Mouse (Mus musculus) forebrain, embryonic 15.5 days (tissue): Measurements from ENCODE around the gene Sema6d. TPM values are rescaled to one million over a fixed set of nuclear protein-coding genes. Genes with fewer than 3 reads are reported as not detected.
A peak's percentile ranks its signal among the peaks of the same experiment; 100 is the strongest.

ENCODE experiments used
- ATAC-seq: fragments of 200-750 bp; cut with Nextera tagmentation; replicated peaks from 2 replicates; pipeline ENCODE4 v1.8.0; 2017; ENCODE audit warnings: mild to moderate bottlenecking, moderate TSS enrichment, moderate library complexity
- H3K27ac ChIP-seq: fragments of 300-500 bp; sonication (generic); replicated peaks from 2 replicates; pipeline ENCODE4 v1.5.1; 2015; ENCODE audit warnings: mild to moderate bottlenecking, inconsistent platforms
- H3K27me3 ChIP-seq: fragments of 300-500 bp; sonication (generic); 2 replicates; pipeline ENCODE4 v1.6.1; 2015; ENCODE audit warnings: inconsistent platforms
- H3K36me3 ChIP-seq: fragments of 300-500 bp; sonication (generic); 2 replicates; pipeline ENCODE4 v1.6.1; 2015; ENCODE audit warnings: mild to moderate bottlenecking, inconsistent platforms
- H3K4me1 ChIP-seq: fragments of 300-500 bp; sonication (generic); 2 replicates; pipeline ENCODE4 v1.6.1; 2015; ENCODE audit warnings: inconsistent platforms
- H3K4me2 ChIP-seq: fragments of 300-500 bp; sonication (generic); replicated peaks from 2 replicates; pipeline ENCODE4 v1.6.1; 2015; ENCODE audit warnings: mild to moderate bottlenecking, inconsistent platforms
- H3K4me3 ChIP-seq: fragments of 300-500 bp; sonication (generic); 2 replicates; pipeline ENCODE4 v1.5.1; 2015; ENCODE audit warnings: mild to moderate bottlenecking, inconsistent platforms
- H3K9ac ChIP-seq: fragments of 300-500 bp; sonication (generic); replicated peaks from 2 replicates; pipeline ENCODE4 v1.6.1; 2015; ENCODE audit warnings: mild to moderate bottlenecking, inconsistent platforms
- H3K9me3 ChIP-seq: fragments of 300-500 bp; sonication (generic); 2 replicates; pipeline ENCODE4 v1.6.1; 2016; ENCODE audit warnings: inconsistent platforms
- WGBS: fragments of 180-500 bp; shearing (Covaris S2); methylation state at CpG from one replicate; pipeline ENCODE4 v1.1.7; 2015; ENCODE audit warnings: mixed read lengths; 5-methylcytosine and 5-hydroxymethylcytosine counted together
- polyA plus RNA-seq: library from polyadenylated mRNA; unstranded; fragments of >200 nt; fragmentation: Nextera tagmentation; extraction: Ambion mirVana; gene quantifications from 2 replicates; pipeline ENCODE4 v1.2.1, GENCODE M21; 2015

Gene Sema6d
- polyA plus RNA-seq, 1 experiment from 2014 or later: 28.7 TPM

DNA sequence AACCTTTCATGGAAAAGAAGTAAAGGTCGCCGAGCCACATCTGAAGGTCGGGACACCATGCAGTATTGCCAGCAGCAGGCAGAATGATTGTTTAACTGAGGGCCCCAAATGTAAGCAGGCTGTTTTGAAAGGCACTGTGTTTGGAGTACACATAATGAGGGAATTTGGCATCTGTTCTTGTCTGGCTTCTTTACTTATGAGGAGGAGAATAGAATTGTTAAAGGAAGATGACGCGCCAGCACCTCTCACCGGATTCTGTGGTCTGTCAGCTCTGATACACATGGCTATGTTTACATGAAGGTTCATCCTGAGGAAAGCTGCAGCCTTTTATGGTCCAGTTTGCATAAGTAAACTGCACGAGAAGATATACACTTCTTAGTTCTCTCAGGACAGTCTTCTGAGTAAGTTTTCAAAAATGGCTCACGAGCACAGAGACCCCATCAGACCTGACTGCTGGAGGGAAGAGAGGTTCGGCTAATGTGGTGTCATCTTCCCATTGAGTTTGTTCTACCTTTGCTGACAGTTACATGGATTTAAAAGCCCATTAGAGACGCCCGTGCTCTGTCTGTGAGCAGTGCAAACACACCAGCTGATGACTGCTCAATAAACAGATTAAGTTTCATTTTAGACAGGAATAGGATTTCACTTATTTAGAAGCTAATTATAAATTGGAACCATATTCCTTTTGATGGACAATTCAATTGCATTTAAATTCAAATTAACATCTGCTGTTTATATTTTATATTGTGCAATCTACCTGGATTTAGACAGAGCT lies 28.9 kb downstream of the Sema6d start:
- Histone ChIP-seq H3K4me3 (no peak overlapping the region), H3K36me3 (no peaks in the 10 kb centered on the region), H3K27ac (peak overlapping the region; percentile 57), H3K4me2 (no peak overlapping the region), H3K9ac (no peak overlapping the region), H3K4me1 (peaks cover 13% of the 10 kb centered on the region), H3K9me3 (no peaks in the 10 kb centered on the region), H3K27me3 (no peaks in the 10 kb centered on the region)
- peak; percentile 55; the same call in 1 of the 2 replicates for ATAC-seq
- 37% methylated on average over 11 of the region's 11 CpGs for WGBS

DNA sequence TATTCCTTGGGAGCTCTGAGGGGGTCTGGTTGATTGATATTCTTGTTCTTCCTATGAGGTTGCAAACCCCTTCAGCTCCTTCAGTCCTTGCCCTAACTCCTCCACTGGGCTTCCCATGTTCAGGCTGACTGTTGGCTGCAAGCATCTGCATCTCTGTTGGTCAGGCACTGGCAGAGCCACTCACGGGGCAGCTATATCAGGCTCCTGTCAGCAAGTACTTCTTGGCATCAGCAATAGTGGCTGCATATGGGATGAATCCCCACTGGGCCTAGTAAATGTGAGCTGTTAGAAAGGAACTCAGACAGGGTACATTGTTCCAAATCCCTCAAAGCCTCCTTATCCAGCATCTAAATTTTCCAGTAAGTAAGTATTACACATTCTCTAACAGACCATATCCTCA lies 30.6 kb downstream of the Sema6d start:
- H3K9me3 ChIP-seq: no peaks in the 10 kb centered on the region
- no peak overlapping the region for H3K4me2 ChIP-seq
- peaks cover 13% of the 10 kb centered on the region for H3K4me1 ChIP-seq
- no peaks in the 10 kb centered on the region for H3K27me3 ChIP-seq
- no peak for ATAC-seq
- H3K27ac ChIP-seq: no peak overlapping the region
- 80% methylated on average over 1 of the region's 1 CpGs for WGBS
- no peak overlapping the region for H3K9ac ChIP-seq
- H3K4me3 ChIP-seq: no peak overlapping the region
- no peaks in the 10 kb centered on the region for H3K36me3 ChIP-seq

DNA sequence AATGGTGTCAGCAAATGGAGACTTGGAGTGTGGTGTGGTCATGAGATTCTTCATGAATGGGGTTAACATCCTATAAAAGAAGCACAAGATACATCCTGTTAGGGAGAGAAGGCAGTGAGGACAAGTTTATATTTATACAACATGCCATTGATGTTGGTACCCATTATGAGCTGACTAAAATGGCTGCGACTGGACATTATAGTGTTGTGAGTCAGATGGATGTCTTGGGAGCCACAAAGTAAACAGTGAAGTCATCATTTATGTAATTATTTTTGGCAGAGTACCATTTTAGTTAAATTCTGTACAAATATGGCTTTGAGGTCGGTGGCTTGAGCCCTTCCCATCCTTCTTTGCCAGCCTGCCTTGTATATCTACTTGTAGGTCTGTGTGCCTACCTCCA lies 31.8 kb downstream of the Sema6d start:
- Histone ChIP-seq H3K27ac (no peak overlapping the region), H3K27me3 (no peaks in the 10 kb centered on the region), H3K4me1 (peaks cover 13% of the 10 kb centered on the region), H3K4me3 (no peak overlapping the region), H3K9me3 (no peaks in the 10 kb centered on the region), H3K4me2 (no peak overlapping the region), H3K9ac (no peak overlapping the region), H3K36me3 (no peaks in the 10 kb centered on the region)
- WGBS: 91% methylated on average over 2 of the region's 2 CpGs
- ATAC-seq: no peak

DNA sequence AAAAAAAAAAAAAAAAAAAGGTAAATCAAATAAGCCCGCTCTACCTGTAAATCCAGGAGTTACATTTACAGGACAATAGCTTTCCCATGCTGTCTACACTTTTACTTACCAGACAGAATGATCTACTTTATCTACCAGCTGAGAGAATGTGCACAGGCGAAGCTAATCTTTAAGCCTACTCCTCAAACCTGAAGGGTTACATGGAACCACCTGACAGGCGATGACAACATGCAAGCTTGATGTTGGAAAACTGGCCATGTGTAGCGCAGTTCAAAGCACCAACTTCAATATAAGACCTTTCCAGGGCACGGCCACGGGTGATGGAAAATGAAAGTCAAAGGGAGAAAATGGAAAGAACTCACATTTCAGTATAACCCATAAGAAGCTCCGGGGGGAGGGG lies 35.7 kb downstream of the Sema6d start:
- H3K27me3 ChIP-seq: no peaks in the 10 kb centered on the region
- H3K27ac ChIP-seq: no peak overlapping the region
- H3K4me3 ChIP-seq: no peak overlapping the region
- no peaks in the 10 kb centered on the region for H3K4me1 ChIP-seq
- WGBS: 89% methylated on average over 7 of the region's 7 CpGs
- no peaks in the 10 kb centered on the region for H3K36me3 ChIP-seq
- no peak overlapping the region for H3K9ac ChIP-seq
- no peak overlapping the region for H3K4me2 ChIP-seq
- ATAC-seq: no peak
- no peaks in the 10 kb centered on the region for H3K9me3 ChIP-seq

DNA sequence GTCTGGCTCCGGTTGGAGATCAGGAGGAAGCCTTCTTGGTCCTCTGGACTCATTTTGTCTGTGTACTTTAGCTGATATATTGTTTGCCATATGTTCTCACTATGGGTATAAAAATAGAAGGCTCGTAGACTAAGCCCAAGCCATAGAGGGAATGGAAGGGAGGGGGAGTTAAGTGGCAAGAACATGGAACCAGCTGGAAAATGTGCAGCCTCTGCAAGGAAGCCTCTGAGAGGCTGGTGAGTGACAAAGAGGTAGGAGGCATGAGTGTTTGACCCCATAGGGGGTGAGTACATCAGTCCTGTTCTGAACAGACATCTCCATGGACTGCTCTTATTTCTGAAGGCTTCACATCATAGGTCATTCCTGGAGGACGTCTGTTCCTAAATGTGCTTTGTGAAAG lies 37.1 kb downstream of the Sema6d start:
- Histone ChIP-seq H3K36me3 (no peaks in the 10 kb centered on the region), H3K9ac (no peak overlapping the region), H3K9me3 (no peaks in the 10 kb centered on the region), H3K27me3 (no peaks in the 10 kb centered on the region), H3K4me1 (no peaks in the 10 kb centered on the region), H3K4me3 (no peak overlapping the region), H3K27ac (no peak overlapping the region), H3K4me2 (no peak overlapping the region)
- WGBS: 68% methylated on average over 3 of the region's 3 CpGs
- ATAC-seq: no peak

DNA sequence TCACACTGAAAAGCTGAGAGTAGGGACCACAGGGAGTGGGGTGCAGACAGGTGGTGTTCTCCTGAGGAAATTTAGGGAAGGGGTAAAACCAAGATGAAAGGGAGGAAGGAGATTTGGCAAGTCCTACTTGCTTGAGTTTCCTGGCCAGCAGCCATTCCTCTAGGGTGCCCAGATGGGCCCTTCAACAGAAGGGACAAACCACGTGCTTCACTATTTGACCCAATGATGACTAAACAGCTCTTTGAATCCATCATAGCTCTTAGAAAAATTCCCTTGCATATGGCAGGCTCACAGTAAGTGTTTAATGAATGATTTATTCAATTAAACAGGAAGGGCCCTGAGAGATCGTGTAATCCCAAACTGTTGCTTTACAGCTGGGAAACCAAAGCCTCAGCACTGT lies 41.1 kb downstream of the Sema6d start:
- Histone ChIP-seq H3K27ac (no peak overlapping the region), H3K4me1 (peaks cover 4% of the 10 kb centered on the region; the same call in 1 of the 2 replicates), H3K4me2 (no peak overlapping the region), H3K36me3 (no peaks in the 10 kb centered on the region), H3K9ac (no peak overlapping the region), H3K27me3 (no peaks in the 10 kb centered on the region), H3K9me3 (no peaks in the 10 kb centered on the region), H3K4me3 (no peak overlapping the region)
- 46% methylated on average over 2 of the region's 2 CpGs for WGBS
- ATAC-seq: no peak

DNA sequence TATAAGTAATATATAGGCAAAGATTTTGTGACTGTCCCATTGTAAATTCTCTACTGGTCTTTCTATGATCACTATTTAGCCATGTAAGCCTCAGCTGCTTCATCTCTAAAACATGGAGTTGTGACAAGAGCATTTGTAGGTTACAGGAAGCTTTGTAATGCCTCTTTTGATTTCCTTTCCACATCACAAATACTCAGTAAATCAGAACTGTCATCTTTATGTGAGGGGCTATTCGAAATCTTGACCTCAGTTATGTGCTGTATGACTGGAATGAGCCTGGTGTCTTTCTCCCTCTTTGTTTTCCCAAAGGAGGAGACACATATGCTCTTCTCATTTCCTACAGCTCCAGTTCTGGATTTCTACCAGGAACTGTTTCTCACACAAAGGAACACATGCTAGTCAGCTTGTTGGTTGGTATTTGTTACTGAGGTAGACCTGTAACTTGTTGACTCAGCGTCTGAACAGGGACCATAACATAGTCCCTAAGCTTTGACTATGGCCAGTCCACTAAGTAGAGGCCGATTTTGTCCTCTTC lies 51.8 kb downstream of the Sema6d start:
- ATAC-seq: no peak
- Histone ChIP-seq H3K27me3 (no peaks in the 10 kb centered on the region), H3K9ac (no peak overlapping the region), H3K36me3 (no peaks in the 10 kb centered on the region), H3K4me2 (no peak overlapping the region), H3K4me3 (no peak overlapping the region), H3K4me1 (no peaks in the 10 kb centered on the region; the same call in 1 of the 2 replicates), H3K9me3 (no peaks in the 10 kb centered on the region), H3K27ac (no peak overlapping the region)
- 74% methylated on average over 3 of the region's 3 CpGs for WGBS

DNA sequence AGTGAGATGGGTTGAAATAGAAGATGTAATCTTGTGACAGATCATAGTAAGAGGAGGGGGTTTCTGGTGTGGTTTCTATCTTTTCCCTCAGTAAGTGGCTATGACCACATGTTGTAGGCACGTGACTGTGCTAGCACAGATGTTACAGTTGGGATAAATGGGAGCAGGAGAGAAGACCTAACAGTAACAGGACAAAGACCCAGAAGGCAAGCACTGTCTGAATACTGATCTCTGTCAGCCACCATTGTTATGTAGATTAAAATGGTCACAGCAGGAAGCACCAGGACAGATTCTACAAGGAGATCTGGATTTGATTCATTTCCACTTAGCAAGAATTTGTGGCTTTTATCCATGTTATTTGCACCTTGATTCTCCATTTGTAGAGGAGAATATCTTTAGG lies 55.8 kb downstream of the Sema6d start:
- whole genome bisulfite sequencing: 14% methylated on average over 1 of the region's 1 CpGs

DNA sequence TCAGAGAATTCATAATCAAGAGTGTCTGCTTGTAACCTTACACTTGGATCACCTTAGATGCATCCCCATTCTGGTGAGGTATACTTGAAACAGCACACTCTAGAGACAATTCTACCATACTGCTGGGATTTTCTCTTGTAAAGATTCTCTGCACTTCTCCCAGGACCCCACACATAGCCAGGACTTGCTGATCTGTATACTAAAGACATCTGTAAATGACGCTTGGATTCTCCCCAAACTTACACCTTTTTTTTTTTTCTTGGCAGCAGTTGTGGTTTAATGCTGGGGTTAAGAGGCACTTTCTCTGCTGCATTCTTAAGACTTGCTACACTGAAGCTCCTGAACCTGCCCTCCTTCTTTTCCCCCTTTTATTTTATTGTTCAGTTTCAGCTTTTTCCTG lies 68.4 kb downstream of the Sema6d start:
- H3K4me2 ChIP-seq: no peak overlapping the region
- WGBS: 45% methylated on average over 1 of the region's 1 CpGs
- no peak for ATAC-seq
- no peak overlapping the region for H3K4me3 ChIP-seq
- H3K4me1 ChIP-seq: peaks cover 6% of the 10 kb centered on the region; the same call in 1 of the 2 replicates
- no peak overlapping the region for H3K9ac ChIP-seq
- no peaks in the 10 kb centered on the region for H3K27me3 ChIP-seq
- no peaks in the 10 kb centered on the region for H3K36me3 ChIP-seq
- H3K27ac ChIP-seq: no peak overlapping the region
- H3K9me3 ChIP-seq: no peaks in the 10 kb centered on the region

More for the DNA sequence above, 55.8 kb downstream of the Sema6d start:
- Histone ChIP-seq H3K27me3 (no peaks in the 10 kb centered on the region), H3K4me3 (no peak overlapping the region), H3K4me1 (no peaks in the 10 kb centered on the region; the same call in 1 of the 2 replicates), H3K27ac (no peak overlapping the region), H3K36me3 (no peaks in the 10 kb centered on the region), H3K9me3 (no peaks in the 10 kb centered on the region), H3K4me2 (no peak overlapping the region), H3K9ac (no peak overlapping the region)
- ATAC-seq: no peak

DNA sequence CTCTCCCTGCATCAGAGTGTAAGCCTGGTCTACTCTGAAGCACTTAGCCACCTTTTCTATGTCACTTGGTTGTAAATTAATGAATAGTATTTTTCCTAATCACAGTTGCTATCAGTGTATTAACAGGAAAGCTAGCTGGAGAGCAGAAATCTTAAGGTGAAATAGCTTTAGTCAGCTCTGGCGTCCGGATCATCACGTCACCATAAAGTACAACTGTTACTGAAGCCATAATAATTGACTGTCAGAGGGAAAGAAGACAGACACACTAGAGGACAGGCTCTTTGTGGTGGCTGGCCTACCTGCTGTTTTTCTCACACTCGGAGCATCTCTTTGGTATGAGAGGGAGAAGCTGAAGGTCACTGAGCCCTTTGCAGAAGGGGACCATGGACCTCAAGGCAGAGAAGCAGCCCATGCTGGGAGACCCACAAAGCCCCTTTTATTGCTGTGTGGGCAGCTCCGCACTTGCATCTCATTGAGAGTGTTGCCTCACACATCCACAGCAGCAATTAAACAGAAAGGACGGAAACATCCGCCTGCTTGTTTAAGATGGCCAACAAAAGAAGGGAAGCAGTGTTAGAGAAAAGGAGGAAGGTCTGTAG lies 72.3 kb downstream of the Sema6d start:
- 0 out of 2 replicates have a peak, but pooled peaks have one; percentile 38 for ATAC-seq
- WGBS: 9% methylated on average over 7 of the region's 7 CpGs
- no peak overlapping the region for H3K9ac ChIP-seq
- H3K4me3 ChIP-seq: no peak overlapping the region
- H3K9me3 ChIP-seq: no peaks in the 10 kb centered on the region
- H3K27ac ChIP-seq: no peak overlapping the region; the same call in 1 of the 2 replicates
- peaks cover 6% of the 10 kb centered on the region; the same call in 1 of the 2 replicates for H3K4me1 ChIP-seq
- no peaks in the 10 kb centered on the region for H3K36me3 ChIP-seq
- no peak overlapping the region for H3K4me2 ChIP-seq
- no peaks in the 10 kb centered on the region for H3K27me3 ChIP-seq

DNA sequence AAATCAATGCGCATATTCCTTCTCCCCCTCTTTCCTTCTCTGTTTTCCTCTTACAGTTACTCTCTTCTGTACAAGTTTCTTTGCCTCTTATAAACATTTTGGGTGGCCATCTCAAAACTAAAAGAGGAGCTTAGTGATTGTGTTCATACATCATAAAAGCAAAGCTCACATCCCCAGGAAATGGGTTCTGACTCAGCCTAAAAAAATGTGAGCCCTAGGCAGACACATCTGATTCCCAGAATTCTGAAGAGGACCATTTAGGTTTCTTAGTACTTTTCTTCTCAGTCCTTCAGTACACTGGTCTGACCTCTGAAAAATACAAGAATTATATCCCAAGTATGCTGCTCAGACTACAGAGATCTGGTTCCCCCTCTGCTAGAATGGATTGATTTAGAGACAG lies 78.6 kb downstream of the Sema6d start:
- H3K9ac ChIP-seq: no peak overlapping the region
- WGBS: 91% methylated on average over 1 of the region's 1 CpGs
- no peak for ATAC-seq
- no peak overlapping the region for H3K4me3 ChIP-seq
- no peaks in the 10 kb centered on the region for H3K9me3 ChIP-seq
- H3K36me3 ChIP-seq: no peaks in the 10 kb centered on the region
- no peak overlapping the region for H3K4me2 ChIP-seq
- H3K27ac ChIP-seq: no peak overlapping the region
- no peaks in the 10 kb centered on the region for H3K27me3 ChIP-seq
- peaks cover 5% of the 10 kb centered on the region; the same call in 1 of the 2 replicates for H3K4me1 ChIP-seq

DNA sequence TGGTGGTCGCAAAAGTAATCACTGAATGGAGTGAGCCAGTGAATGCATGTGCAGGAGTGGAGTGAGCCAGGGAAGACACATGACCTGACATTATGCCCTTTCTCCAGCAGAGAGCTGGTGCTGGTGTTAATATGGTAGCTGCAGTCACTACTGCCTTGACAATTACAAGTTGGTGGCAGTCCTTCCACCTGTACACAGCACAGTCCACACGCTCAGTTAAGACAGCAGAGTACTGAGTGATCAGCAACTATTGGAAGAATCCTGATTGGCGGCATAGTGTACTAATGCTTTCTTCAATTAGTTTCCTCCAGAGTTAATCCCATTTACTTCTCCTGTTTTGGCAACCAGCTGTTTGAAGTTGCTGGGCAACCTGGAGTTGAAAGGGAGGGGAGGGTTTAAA lies 81.9 kb downstream of the Sema6d start:
- ATAC-seq: peak; percentile 55; the same call in 1 of the 2 replicates

More for the DNA sequence above, 81.9 kb downstream of the Sema6d start:
- Histone ChIP-seq H3K9me3 (no peaks in the 10 kb centered on the region), H3K36me3 (no peaks in the 10 kb centered on the region), H3K4me3 (no peak overlapping the region), H3K27me3 (no peaks in the 10 kb centered on the region), H3K27ac (no peak overlapping the region), H3K4me1 (peaks cover 14% of the 10 kb centered on the region), H3K9ac (no peak overlapping the region), H3K4me2 (no peak overlapping the region)
- WGBS: 10% methylated on average over 3 of the region's 3 CpGs
